Mouse (Mus musculus): Measurements from ENCODE around the gene Sel1l.

The Sel1l gene

GRCm38 (mm10) chr12:91778211-91779003 is 70.5 kb downstream of the Sel1l start:
- DNase-seq (ENCODE audit: low spot score in 2 of 2): peak; percentile 53 to 68

DNA sequence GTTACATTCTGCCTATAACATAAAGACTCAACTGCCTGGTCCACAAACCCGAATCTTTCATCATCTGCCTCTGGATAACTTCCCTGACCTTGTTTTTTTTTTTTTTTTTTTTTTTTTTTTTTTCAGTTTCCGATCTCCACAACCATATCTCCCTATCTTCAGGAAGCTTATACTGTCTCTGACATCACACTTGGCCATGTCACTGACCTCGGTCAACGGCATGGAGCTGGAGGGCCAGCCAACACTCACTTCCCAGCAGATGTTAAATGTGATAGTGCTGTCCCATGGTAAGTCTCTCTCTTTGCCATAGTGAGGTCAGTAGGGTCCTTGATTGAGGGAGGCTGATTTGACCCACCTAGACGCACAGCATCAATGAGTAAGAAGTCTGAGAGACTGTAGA is 72.6 kb downstream of the Sel1l start:
- no peak for DNase-seq (ENCODE audit: low spot score in 2 of 2)

DNA sequence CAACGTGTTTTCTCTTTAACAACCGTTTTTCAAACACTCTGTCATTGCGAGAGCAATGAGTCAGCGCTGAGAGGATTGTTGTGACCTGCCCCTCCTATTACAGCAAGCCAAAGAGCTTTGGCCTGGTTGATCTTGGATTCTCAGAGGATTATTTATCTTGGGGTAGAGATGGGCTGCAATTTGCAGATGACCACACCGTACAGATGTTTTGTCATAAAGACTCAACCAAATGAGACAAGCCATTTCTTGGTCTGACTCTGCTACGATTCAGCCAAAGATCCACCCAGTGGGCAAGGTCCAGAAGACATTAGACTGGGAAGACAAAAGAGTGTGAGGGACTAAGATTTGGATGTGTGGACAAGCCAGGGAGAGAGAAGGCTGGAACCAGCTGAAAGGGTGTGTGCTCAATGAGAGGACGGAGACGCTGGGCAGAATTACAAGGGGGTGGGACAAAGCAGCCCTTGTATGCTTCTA is 74.1 kb downstream of the Sel1l start:
- no peak for DNase-seq (ENCODE audit: low spot score in 2 of 2)

GRCm38 (mm10) chr12:91768871-91769270 is 80.1 kb downstream of the Sel1l start:
- DNase-seq (ENCODE audit: low spot score in 2 of 2): no peak

DNA sequence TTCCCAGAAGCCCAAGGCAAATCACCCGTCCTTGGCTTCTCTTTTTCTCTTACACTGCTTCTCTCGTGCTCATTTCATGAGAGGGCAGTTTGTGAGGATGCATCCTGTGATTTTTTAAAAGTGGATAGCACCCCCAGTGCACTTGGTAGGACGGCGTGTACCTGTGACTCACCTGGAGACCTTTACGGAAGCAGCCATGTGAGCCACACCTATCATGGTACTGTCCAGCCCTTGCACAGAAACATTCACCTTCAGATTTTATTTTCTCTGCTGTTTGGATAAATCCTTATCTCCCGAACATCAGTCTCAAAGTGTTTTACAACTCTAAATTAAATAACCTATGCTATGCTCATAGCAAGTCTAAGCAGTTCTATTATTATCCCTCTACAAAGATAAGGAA is 80.8 kb downstream of the Sel1l start:
- no peak for DNase-seq (ENCODE audit: low spot score in 2 of 2)

DNA sequence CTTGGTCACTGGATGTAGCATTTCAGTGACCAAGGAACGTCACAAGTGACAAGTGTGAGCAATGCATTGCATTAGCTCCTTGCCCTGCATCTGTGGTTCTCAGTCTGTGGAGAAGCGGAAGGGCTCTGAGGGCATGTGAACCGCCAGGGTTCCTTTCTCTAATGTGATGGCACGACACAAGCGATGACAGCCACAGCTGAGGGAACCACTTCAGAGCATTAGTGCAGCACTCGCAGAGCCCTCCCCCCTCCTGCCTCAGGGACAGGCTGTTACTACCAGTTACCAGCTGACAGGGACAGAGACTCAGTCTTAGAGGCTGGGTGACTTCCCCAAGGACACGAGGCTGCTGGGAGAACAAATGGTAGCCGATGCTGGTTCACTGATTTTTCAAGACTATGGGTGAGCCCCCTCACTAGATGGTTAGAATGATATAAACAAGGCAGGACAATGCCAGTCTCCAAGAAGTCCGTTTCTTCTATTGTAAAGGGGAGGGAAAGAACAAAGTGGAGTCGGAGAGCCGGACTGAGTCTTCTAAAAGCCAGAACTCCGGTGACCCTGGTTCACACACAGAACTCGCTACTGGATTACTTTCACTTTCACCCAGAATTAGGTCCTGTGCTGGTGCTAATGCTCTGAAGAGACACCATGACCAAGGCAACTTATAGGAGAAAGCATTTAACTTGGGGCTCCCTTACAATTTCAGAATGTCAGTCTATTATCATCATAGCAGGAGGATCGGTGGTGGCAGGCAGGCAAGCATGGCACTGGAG is 82.4 kb downstream of the Sel1l start:
- no peak for DNase-seq (ENCODE audit: low spot score in 2 of 2)

- no peak for DNase-seq (ENCODE audit: low spot score in 2 of 2)
Measured at GRCm38 (mm10) chr12:91765504-91765903, 83.5 kb downstream of the Sel1l start.

DNA sequence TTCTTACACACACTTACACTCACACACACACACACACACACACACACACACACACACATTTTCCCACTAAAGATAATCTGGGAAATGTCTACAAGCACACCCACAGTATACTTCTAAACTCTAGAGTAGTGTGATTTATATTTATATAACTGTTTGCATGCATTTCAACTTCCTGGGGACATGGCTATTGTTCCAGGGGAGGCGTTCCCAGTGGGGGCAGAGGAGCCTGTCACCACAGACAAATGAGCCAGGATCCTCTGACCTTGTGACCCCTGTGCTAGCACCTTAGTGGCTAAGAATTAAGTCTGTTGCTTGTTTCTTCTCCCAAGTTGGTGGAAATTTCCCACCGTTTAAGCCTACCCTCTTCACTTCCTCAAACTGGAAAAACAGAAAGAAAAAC is 83.9 kb downstream of the Sel1l start:
- no peak for DNase-seq (ENCODE audit: low spot score in 2 of 2)

GRCm38 (mm10) chr12:91764471-91764870 is 84.5 kb downstream of the Sel1l start:
- DNase-seq (ENCODE audit: low spot score in 2 of 2): no peak

DNA sequence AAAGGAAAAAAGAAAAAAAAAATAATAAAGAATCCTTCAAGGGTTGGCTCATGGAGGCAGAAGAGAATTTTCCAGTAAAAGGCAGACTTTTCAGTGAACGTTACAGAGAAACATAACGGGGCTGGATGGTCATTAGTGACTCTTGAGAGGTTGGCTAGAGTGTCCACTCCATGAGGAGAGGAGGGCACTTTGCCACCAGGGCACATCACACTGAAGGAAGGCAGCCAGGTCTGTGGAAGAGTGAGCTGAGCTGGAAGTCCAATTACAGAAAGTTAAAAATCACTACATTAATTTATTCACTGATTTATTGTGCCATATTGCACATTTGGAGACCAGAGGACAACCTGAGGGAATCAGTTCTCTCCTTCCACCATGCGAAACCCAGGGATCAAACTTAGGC is 89.1 kb downstream of the Sel1l start:
- DNase-seq (ENCODE audit: low spot score in 2 of 2): no peak

DNA sequence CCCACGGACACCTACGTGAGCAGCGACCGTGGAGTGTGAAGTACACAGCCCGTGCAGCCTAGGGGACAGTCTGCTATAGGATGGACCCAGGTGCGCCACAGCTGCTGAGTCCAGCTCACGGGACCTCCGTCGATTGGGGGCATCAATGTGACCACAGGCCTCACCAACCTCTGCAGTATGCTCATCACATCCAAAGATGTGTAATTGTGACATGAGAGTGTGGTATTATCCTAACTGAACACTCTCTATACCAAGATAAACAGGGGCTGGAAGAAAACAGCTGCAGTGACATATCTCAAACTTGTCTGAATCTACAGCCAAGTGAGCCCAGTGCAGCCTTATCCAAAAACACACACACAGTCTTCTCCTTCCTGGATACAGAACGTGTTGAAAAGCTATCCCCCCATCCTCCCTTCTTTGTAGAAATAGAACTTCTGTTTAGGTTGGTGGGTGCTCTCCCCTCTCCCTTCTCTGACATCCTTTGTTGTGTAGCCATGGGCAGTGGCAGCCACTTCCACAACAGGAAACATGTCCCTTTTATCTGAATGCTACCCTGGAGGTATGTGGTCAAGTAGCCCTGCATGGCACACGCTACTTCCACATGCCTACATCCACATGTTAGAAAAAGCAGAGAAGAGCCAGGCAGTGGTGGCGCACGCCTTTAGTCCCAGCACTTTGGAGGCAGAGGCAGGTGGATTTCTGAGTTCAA is 90.9 kb downstream of the Sel1l start:
- no peak for DNase-seq (ENCODE audit: low spot score in 2 of 2)

GRCm38 (mm10) chr12:91756562-91757166 is 92.3 kb downstream of the Sel1l start:
- no peak for DNase-seq (ENCODE audit: low spot score in 2 of 2)
